Mouse (Mus musculus): ENCODE results near the gene Cavin1. TPM values are rescaled to one million over a fixed set of nuclear protein-coding genes. Genes with fewer than 3 reads are reported as not detected.

Cavin1 gene
- polyA plus RNA-seq (2014; fragmentation: Illumina TruSeq; extraction: RNeasy Lipid Tissue Mini Kit (QIAGEN cat#74804); ENCODE audit: low read depth, low replicate concordance), result 61.3 TPM

DNA sequence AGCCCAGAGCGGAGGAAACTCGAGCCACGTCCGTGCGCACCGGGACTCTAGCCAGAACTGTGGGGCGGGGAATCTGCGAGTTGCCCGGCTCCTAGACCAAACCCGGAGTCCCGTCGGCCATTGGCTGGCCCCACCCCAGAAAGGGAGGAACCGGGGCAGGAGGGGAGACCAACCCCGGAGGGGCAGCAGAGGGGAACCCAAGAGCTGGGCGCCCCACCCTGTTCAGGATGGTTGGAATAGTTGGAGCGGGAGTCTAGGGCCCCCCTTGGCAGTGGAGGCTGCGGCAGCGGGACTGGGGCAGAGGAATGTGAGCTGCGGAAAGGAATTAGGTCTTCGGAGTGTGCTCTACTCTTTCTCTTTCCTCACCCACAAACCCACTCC, at the start of gene Cavin1:
Gene Cavin1 (minus strand): TSS at position 331 of the 381 bp plus-strand sequence.

DNA sequence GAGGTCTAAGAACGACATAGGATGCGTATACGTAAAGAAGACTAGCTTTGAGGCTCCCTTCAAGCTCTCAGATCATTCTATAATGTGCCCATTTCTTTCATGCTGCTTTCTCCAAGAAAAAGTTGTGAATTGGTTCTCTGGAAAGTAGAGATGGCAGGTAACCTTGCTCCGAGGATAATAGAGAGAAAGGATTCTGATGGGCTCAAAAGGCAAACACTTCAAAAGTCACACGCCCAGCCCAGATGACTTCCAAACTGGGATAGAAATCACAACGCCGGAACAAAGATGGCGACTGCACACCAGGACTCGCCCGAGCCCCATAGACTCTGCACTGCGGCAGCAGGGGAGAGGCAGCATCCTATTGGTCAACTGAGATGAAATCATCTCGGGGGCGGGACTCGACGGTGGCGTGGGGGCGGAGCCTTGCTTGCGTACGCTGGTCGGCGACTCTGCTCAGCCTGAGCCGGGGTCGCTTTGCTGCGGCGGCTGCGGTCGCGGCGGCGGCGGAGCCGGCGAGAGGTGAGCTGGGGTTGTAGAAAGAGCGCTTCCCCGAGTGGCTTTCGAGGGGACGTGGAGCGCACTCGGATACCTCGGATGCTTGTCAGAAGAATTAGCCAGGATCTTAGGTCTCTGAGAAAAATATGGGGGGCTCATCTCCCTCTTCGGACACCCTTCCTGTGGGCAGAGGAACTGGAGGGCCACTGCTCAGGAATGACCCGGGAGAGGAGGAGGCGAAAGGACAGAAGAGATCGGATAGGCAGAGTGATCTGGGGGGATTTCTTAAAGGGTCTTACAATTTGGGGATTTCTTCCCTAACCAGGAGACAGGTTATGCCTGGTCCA, 38.6 kb upstream of the Cavin1 start, which contains the start of gene Atp6v0a1:
Gene Atp6v0a1 (plus strand): TSS at position 407 of the 842 bp plus-strand sequence.

DNA sequence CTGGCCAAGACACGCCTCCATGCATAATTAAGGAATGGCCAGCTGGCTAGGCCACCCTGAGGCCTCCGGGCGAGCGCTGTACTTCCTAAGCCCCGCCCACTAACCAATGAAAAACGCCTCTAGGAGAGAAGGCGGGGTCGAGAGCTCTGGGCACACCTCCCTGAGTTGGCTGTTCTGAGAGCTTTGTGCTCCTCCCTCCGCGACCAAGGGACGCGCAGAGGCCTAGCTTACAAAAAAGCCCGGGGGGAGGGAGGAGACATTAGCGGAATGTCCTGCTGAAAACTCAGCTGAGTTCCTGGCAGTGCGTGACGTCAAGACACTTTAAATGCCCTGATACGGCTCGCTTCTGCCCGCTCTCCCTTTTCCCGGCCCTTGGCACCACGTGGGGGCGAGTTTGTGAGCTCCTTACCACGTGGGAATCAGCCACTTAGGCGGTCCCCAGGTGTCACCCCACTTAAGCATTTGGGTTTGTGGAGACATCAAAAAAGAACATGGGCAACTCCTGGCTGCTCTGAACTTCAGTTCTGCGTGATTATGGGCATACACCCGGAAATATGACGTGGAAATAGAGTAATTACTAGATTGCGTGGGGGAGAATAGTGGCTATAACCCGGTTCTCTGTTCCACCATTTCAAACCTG, 31.1 kb downstream of the Cavin1 start, which contains the start of gene Stat3:
Gene Stat3 (minus strand): TSS at position 29 of the 640 bp plus-strand sequence.

Other genes with a start within 250 kb of the Cavin1 start
- gene Rab5c, start 232.7 kb downstream of the Cavin1 start, polyA plus RNA-seq (2014; fragmentation: Illumina TruSeq; extraction: RNeasy Lipid Tissue Mini Kit (QIAGEN cat#74804); ENCODE audit: low read depth, low replicate concordance), result 39.2 TPM
- gene Kcnh4, start 210.9 kb downstream of the Cavin1 start, polyA plus RNA-seq (2014; fragmentation: Illumina TruSeq; extraction: RNeasy Lipid Tissue Mini Kit (QIAGEN cat#74804); ENCODE audit: low read depth, low replicate concordance), result not detected
- not detected for gene Hcrt, start 208.0 kb downstream of the Cavin1 start, polyA plus RNA-seq (2014; fragmentation: Illumina TruSeq; extraction: RNeasy Lipid Tissue Mini Kit (QIAGEN cat#74804); ENCODE audit: low read depth, low replicate concordance)
- gene Ghdc, start 199.9 kb downstream of the Cavin1 start, polyA plus RNA-seq (2014; fragmentation: Illumina TruSeq; extraction: RNeasy Lipid Tissue Mini Kit (QIAGEN cat#74804); ENCODE audit: low read depth, low replicate concordance), result 1.7 TPM
- gene Stat5b, start 120.2 kb downstream of the Cavin1 start, polyA plus RNA-seq (2014; fragmentation: Illumina TruSeq; extraction: RNeasy Lipid Tissue Mini Kit (QIAGEN cat#74804); ENCODE audit: low read depth, low replicate concordance), result 4.0 TPM
- 1.9 TPM for gene Stat5a, start 111.5 kb downstream of the Cavin1 start, polyA plus RNA-seq (2014; fragmentation: Illumina TruSeq; extraction: RNeasy Lipid Tissue Mini Kit (QIAGEN cat#74804); ENCODE audit: low read depth, low replicate concordance)
- gene Stat3, start 31.3 kb downstream of the Cavin1 start, polyA plus RNA-seq (2014; fragmentation: Illumina TruSeq; extraction: RNeasy Lipid Tissue Mini Kit (QIAGEN cat#74804); ENCODE audit: low read depth, low replicate concordance), result 28.1 TPM
- gene Atp6v0a1, start 38.6 kb upstream of the Cavin1 start, polyA plus RNA-seq (2014; fragmentation: Illumina TruSeq; extraction: RNeasy Lipid Tissue Mini Kit (QIAGEN cat#74804); ENCODE audit: low read depth, low replicate concordance), result 69.0 TPM
- gene Naglu, start 99.1 kb upstream of the Cavin1 start, polyA plus RNA-seq (2014; fragmentation: Illumina TruSeq; extraction: RNeasy Lipid Tissue Mini Kit (QIAGEN cat#74804); ENCODE audit: low read depth, low replicate concordance), result 0.47 TPM
- gene Hsd17b1, start 107.5 kb upstream of the Cavin1 start, polyA plus RNA-seq (2014; fragmentation: Illumina TruSeq; extraction: RNeasy Lipid Tissue Mini Kit (QIAGEN cat#74804); ENCODE audit: low read depth, low replicate concordance), result not detected
- 2.2 TPM for gene Coasy, start 111.7 kb upstream of the Cavin1 start, polyA plus RNA-seq (2014; fragmentation: Illumina TruSeq; extraction: RNeasy Lipid Tissue Mini Kit (QIAGEN cat#74804); ENCODE audit: low read depth, low replicate concordance)
- gene Mlx, start 116.4 kb upstream of the Cavin1 start, polyA plus RNA-seq (2014; fragmentation: Illumina TruSeq; extraction: RNeasy Lipid Tissue Mini Kit (QIAGEN cat#74804); ENCODE audit: low read depth, low replicate concordance), result 98.1 TPM
- 0.88 TPM for gene Psmc3ip, start 124.5 kb upstream of the Cavin1 start, polyA plus RNA-seq (2014; fragmentation: Illumina TruSeq; extraction: RNeasy Lipid Tissue Mini Kit (QIAGEN cat#74804); ENCODE audit: low read depth, low replicate concordance)
- gene Retreg3, start 149.0 kb upstream of the Cavin1 start, polyA plus RNA-seq (2014; fragmentation: Illumina TruSeq; extraction: RNeasy Lipid Tissue Mini Kit (QIAGEN cat#74804); ENCODE audit: low read depth, low replicate concordance), result 54.4 TPM
- 0.98 TPM for gene Tubg1, start 149.1 kb upstream of the Cavin1 start, polyA plus RNA-seq (2014; fragmentation: Illumina TruSeq; extraction: RNeasy Lipid Tissue Mini Kit (QIAGEN cat#74804); ENCODE audit: low read depth, low replicate concordance)
- 0.25 TPM for gene Tubg2, start 185.0 kb upstream of the Cavin1 start, polyA plus RNA-seq (2014; fragmentation: Illumina TruSeq; extraction: RNeasy Lipid Tissue Mini Kit (QIAGEN cat#74804); ENCODE audit: low read depth, low replicate concordance)
- 0.28 TPM for gene Cntnap1, start 199.6 kb upstream of the Cavin1 start, polyA plus RNA-seq (2014; fragmentation: Illumina TruSeq; extraction: RNeasy Lipid Tissue Mini Kit (QIAGEN cat#74804); ENCODE audit: low read depth, low replicate concordance)
- gene Plekhh3, start 200.5 kb upstream of the Cavin1 start, polyA plus RNA-seq (2014; fragmentation: Illumina TruSeq; extraction: RNeasy Lipid Tissue Mini Kit (QIAGEN cat#74804); ENCODE audit: low read depth, low replicate concordance), result 1.8 TPM
- not detected for gene Ccr10, start 204.6 kb upstream of the Cavin1 start, polyA plus RNA-seq (2014; fragmentation: Illumina TruSeq; extraction: RNeasy Lipid Tissue Mini Kit (QIAGEN cat#74804); ENCODE audit: low read depth, low replicate concordance)